Mouse (Mus musculus) lung, postnatal 4 days (tissue): ENCODE measurements around the gene Igfbp3.
"Not testable (repeated sequence)": the region's sequence is repeated elsewhere in the genome, so short reads cannot be mapped to it uniquely, and the experiment has no call there.

Source experiments
- DNase-seq, 2 experiments: peaks; one replicate each; pipeline ENCODE4 v3.0.0; 2021

Gene Igfbp3

DNA sequence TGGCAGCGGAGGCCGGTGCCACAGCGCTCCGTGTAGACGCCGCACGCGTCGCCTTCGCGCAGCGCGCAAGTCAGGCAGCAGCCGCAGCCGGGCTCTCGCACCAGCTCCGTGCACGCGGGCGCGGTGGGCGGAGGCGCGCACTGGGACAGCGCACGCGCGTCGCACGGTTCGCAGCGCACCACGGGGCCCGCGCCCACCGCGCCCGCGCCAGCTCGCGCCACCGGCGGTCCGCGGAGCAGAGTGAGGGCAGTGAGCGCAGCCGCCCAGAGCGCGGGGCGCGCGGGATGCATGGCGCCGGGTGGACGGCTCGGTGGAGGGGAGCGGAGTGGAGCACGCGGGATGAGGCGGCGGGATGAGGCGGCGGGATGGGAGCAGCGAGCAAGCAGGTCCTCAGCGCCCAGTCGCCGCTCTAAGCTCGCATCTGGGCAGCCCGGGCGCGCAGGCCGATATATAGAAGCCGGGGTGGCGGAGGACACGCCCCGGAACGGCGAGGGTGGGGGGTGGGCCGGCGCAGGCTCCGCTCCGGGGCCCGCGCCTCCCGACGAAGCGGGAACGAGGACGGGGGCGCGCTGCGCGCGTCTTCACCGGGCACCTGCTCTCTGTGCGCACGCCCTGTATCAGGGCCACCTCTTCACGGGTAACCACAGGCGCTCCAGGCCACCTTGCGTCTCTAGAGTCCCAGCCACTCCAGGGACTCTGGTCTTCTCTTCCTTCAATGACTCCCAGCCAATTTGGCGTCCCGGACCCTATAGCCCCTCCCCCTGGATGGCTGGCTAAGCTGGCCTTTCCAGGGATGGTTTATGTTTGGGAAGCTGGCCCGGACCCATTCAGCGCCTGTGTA is at the start of gene Igfbp3:
Gene Igfbp3 (minus strand): TSS at position 423 of the 841 bp plus-strand sequence.
- DNase-seq = peak; percentile 43 to 74

DNA sequence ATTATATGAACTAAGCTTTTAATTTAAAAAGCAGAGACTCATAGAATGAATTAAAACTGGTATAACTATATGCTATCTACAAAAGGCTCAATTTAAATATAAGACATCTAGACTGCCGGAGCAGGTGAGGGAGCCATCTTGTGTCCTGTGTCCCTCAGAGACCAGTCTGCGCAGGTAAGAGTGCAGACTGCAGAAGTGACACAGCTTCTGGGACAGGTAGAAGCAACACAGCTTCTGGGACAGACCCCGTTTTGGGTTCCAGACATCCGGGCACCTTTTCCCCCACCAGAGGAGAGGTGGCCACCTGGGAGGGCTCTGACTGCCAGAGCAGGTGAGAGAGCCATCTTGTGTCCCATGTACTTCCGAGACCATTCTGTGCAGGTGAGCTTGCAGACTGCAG is 37.1 kb upstream of the Igfbp3 start:
- no peak for DNase-seq

DNA sequence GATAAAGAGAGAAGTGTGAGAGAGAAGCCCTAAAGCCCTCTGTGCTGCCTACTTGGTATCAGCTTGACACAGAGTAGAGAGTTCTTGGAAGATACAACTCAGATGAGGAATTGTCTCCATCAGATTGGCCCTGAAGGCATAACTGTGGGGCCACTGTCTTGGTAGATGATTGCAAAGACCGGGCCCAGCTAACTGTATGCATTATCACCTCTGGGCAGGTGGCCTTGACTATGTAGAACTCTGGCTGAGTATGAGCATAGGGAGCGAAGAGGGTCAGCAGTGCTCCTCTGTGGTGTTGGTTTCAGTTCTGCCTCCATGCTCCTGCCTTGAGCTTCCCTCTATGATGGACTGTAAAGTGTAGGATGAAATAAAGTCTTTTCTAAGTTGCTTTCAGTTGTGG is 36.7 kb upstream of the Igfbp3 start:
- DNase-seq = no peak

DNA sequence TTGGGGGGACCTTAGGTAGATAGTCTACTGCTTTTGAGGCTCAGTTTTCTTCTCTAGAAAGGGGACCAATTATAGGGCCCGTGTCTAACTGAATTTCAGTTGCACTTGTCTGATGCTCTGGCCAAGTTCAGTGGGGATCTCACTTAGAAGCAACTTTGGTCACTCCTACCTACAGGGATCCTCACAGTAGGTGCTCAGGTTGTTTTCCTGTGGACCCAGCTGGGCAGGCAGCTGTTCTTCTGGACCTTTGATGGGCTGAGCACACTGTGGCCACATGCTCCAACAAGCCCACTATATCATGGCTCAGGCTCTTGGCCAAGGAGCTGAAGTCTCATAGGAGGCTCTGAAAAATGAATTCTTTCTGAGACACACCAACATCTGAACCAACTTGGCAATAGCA is 31.1 kb upstream of the Igfbp3 start:
- no peak for DNase-seq

DNA sequence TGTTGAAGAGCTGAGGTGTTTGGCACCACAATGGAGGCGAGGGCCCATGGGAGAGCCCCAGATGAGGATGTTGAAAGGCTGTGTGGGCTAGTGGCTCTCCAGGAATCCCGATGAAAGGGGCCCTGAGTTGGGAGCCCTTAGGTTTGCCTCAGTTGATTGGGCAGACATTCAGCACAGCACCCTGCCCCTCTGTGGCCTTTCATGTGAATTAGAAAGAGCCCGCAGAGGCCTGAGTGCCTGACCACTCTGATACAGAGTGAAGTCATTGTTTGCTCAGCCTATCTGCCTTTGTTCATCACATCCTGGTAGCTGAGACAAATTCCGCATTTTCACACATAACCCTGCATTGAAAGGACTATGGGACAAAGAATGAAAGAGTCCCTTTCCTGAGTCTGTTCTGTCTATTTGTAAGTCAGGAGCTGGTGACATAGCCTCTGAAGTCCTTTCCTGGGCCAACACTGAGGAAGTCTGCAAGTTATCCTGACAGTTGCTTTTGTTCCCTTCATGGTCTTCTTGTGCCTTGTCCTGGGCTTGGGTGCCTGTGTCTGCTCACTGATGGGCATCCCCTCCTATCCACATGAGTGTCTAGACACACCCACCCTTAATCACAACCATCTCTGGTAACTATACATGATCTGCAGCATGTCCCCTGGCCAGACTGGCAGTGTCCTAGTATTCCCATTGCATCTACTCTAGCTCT is 25.5 kb upstream of the Igfbp3 start:
- no peak for DNase-seq

DNA sequence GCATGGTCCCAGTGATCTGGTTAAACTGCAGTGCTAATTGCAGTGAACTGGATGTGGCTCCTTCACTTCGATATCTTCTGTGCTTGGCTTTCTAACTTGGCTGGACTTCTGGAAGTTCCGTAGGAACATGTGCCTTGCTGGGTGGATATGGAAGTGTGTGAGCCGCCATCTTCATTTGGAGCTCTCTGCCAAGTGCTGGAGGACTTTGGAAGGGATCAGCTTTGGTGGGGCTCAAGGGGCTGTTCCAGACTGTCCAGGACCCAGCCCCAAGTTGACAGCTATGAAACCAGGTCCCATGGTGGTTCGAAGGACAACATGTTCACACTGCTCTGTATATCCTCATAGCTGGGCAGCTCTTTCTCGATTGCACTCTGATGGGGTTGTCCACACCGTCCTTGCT is 24.8 kb upstream of the Igfbp3 start:
- DNase-seq = no peak

DNA sequence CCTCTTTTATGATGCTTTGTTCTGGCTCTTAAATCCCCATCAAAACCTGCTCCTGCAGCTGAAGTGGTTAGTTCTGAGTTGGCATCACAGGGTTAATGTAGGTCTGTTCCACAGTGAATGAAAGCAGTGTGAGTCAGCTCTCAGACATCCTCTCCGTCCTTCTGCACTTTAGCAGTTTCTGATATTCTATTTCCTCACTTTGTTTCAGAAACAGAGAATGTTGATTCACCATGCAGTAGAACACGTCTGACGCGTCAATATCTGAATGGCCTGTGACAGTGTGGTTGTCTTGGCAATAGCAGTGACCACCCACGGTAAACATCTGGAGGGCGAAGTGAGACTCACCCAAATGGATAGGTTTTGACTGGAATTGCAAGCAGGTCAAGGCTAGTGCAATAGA is 24.0 kb upstream of the Igfbp3 start:
- DNase-seq = no peak

DNA sequence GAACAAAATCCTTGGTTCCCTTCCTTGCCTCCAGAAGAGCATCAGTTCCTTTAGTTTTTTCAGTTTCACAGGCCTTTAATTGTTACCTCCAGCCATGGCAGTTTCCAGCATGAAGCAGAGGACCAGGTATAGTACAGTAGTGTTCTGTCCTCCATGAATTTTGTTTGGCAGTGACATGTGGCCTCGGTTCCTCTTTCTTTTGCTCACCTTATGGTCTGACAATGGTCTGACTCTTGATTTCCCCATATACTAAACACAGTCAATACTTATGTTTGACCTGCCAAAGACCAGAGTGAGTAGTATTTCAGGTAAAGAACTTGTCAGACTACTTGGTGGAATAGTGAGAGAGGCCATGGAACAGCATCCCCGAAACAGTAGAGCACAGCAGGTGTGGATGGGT is 23.0 kb upstream of the Igfbp3 start:
- DNase-seq = no peak

DNA sequence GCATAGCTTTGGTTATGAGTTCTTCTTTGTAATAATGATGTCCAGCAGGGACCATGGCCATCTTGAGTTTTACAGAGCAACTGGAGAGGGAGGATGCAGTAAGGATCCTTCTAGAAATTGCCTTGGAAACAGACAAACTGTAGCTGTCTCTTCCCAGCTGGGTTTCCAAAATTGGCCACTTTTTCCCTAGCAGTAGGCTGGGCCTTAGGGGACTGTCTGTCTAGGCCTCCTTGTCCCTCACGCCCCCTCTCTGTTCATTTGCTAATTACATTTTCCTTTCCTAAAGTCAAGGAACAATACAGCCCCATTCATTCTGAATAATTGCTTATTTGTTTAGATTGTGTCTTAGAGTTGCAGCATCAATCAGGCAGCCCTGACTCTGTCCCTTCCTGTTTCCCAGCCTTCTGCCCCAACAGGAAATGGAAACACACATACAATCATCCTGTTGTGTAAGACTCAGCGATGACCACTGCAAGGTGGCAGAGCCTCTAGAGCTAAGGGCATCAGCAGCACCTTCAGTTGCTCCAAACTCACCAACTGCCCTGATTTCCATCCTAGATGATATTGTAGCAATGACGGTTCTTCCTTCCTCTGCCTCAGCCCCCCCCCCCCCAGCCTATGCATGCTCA is 21.4 kb upstream of the Igfbp3 start:
- DNase-seq = no peak

DNA sequence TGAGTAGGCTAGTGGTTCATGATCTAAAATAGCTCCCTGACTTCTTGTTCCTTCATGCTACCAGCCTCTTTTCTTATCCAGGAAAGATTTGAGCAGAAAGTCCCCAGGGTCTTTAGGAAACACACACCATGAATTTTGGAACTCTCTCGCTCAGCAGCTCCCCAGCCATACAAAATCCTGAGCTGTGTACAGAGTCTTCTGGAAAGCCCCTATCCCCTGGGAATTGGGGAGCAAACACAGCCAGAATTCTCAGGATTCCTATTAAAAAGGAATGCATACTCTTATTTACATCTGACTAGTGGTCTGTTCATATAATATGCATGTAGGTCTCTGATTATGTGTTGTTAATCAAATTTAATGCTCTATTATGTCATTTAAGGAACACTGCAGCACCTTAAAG is 20.7 kb upstream of the Igfbp3 start:
- no peak for DNase-seq

DNA sequence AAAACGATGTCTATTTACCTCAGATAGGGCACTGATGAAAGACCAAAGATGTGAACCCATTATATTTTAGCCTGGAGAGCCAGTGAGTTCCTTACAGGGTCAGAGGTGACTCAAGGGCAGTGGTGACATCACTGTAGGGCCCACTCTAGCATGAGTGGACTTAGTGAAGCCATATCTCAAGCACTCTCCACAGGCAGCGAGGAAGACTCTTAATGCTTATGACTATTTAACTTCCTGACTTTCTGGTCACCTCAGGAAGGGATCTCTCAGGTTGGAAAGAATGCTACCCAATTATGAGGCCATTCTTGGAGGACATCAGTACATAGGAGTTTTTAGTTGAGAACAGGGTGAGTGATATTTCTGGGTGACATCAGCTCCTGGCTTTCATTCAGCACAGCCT is 19.6 kb upstream of the Igfbp3 start:
- no peak for DNase-seq

DNA sequence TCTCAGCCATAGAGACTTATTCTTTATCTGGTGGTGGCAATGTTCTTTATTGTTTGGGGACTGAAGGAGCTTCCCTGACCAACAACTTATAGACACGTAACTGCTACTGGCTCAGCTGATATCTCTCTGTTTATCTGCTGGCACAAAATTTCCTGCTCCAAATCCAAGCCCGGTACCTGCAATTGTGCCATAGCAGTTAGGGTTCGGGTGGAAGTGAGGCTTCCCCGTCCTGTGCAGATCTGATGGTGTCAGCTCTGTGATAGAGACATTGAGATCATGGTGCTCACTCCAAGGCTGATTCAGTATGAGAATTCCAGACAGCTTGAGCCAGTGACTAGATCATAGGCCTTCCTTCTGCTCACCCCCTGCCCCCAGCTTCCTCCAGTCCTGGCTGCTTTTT is 18.2 kb upstream of the Igfbp3 start:
- no peak for DNase-seq

DNA sequence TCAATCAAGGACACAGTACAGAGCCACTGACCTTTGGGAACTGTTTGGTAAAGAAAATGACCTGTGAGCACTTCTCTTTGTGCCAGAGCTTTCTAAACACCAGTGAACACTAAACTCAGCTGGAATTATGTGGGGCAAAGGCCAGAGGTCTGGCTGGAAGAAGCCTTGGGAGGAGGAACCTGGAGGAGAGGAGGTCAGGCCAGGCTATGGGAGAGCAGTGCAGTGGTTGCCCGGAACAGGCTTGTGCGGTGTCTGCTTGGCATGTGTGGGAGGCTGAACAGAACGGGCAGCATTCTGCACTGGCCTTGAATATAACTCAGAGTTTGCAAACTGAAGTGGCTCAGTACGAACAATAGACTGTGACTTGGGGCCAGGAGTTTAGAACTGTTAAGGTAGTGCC is 16.3 kb upstream of the Igfbp3 start:
- DNase-seq = no peak

DNA sequence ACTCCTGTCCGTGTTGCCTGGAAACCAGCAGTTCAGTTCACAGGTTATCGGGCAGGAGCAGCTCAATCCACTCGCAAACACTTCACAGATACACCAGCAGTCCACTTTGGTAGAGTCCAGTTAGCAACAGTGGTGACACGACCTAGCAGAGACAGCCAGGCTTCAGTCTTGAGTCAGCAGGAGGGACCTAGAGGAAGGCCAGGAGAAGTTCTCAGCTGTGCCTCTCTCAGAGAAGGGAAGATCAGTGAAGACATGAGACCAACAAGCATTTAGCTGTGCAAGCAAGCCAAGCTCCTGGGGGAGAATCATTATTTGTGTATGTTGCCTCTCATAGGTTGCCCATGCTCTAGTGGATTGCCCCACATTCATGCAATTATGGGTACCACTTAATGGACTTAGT is 14.4 kb upstream of the Igfbp3 start:
- DNase-seq = no peak

DNA sequence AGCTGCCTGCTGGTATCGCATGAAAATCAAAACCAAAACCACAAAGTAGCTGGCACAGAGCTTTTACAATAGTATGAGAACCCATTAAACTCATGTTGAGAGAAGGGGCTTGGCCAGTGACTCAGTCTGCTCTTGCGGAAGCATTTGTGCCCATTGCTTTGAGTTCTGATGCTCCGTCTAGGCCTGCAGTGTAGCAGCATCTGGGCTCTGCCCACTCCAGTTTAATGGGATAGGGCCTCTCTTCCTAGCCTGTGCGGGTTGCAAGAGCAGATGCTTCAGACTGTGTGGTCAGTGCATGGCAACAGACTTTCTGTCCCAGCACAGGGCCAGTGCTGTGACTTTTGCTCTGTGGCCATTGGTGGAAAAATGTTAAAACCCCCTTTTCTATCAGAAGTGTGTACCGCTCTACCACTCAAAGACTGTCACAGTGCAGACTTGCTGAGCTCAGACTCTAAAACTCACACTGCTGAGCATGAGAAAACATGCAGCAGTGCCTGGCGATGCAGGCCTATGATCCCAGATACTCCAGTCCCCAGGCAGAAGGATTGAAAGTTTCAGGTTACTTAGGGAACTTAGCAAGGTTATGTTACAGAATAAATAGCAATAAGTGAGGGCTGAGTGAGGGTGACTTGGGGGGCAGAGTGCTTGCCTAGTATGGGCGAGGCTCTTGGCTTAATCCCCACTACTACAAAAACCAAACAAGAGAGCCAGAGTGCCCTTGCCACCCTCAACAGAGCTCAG is 13.3 kb upstream of the Igfbp3 start:
- DNase-seq = peak in 1 of 2 experiments; percentile 39

DNA sequence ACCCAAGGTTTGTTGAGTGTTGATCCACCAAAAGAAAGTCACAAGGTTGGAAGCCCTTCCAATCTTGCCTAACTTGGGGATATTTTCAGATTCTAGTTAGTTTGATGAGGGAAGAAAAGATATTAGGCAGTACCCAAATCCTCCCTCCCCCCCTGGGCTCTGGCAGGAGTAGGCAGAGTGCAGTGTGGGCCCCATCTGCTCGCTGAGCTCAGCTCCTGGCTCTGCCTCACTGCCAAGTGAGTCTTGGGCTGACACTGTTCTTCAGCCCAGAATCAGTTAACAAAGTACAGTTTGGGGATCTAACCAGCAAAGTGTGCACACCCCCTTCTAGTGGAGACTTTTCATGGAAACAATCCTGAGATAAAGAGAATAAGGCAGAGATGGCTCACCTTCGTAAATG is 12.5 kb upstream of the Igfbp3 start:
- DNase-seq = no peak

DNA sequence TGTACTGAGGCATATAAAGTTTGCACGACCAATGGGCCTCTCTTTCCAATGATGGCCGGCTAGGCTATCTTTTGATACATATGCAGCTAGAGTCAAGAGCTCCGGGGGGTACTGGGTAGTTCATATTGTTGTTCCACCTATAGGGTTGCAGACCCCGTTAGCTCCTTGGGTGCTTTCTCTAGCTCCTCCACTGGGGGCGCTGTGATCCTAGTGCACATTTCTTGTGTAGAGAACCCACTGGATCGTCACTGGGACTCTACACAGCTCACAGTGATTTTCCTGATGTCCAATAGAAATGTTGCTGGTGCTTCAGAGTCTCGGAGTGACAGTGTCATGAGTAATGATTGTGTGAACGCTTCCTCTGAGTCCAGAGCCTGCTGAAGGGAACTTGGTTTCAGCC is 8.1 kb upstream of the Igfbp3 start:
- not testable (repeated sequence) for DNase-seq

DNA sequence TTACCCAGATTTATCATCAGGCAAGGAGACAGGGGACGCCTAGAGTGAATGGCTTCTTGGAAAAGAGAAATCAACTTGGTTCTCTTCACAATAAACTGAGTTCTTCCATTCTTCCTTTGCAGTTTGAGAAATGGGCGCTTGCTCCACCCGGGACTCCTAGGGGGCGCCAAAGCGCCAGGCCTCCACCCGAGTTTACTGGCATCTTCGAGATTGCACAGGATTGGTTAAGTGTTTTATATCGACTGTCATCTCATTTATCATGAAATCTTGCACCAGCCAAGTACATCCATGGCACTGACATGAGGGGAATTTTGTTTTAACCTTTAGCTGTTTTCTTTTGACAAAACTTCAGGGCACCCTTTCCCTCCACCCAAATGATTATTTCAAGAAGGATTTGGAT is 2.0 kb upstream of the Igfbp3 start:
- DNase-seq = peak; percentile 65 to 66

DNA sequence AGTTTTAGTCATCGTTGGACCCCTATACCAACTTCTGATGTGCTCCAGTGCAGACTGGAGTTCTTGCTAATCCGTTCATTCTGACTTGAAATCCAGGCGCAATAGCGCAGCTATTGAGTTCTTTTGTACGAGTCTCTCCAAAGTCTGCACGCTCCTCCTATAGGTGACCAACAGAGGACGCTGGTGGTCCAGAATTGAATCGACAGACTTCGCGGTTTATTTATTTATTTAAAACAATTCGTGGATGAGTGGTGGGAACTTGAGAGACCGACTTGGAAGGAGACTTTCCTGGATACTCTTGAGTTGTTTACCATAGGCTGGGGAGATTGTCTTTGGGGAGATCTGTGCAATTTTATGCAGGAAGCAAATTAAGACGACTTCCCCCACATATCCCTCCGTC is 1.0 kb upstream of the Igfbp3 start:
- peak; percentile 33 to 62 for DNase-seq

DNA sequence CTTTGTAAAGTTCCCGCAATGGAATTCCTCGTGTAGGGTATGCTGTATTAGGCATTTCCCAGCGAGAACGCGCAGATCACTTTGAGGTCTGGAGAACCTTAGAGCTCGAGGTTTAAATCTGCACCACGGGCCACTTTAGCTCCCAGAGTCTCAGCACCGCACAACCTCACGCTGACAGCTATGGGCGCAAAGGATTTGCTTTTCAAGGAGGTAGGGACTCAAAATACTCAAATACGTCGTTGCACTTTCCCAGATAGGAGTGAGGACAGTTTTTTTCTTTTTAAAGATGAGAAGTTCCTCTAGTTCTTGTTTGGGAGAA is 578 bp upstream of the Igfbp3 start:
- no peak for DNase-seq

DNA sequence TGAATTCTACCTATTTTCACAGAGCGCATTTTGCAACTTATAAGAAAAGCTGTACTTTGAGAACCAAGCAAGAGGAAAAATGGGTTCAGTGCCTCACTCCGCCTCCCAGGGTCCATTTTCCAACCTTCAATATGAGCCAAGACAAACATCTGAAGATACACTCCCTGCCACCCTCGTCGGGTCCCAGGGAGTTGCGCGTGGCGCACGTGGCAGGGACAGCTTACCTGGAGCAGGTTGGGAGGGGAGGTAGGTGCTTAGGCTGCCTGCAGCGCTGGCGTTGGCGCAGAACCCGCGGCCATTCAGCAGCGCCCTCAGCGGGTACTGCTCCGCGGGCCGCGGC is 592 bp downstream of the Igfbp3 start:
- no peak for DNase-seq

DNA sequence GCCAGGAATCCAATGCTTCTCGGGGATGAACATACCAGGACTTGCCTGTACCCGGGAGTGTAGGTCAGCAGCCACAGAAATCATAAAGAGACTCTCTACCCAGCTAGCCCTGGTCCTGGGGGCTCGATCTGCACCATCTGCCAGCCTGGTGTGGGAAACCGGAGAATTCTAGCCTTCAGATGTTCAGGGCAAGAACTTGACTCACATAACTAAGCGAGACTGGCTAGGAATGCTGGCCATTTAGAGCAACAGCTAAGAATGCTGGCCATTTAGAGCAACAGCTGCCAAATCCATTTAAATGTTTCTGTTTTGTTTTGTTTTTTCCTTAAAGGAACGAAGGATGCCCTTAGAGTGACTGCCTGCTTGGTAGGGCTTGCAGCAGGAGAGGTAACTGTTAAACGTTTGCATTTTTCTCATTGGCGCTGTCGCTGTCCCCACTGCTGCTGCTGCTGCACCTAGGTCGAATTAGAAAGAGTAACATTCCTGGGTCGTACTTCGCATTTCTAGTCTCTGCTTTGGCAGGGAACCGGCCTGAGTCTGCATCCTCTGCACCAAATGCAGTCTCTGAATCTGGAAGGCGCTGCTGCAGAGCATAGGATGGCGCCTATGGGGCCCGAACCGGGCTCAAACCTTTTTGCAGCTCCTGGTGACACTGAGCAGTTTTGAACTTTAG is 1.5 kb downstream of the Igfbp3 start:
- DNase-seq = no peak

DNA sequence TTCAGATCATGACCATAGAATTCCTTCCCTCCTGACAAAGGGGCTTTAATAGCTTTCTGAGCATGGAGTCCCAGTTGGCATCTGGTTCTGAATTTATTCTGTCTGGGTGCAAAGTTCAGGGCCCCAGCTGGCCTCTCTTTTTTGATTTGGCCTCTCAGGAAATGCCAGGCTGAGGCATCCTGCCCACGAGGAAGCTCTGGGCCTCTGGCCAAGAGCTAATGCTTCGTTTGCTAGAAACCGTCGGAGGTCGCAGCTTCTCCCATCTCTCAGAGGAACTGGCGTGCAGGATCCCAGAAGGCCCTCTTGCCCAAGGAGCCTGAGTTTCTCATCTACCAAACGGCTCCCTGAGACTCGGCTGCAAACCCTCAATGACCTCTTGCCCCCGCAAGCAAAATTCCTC is 2.5 kb downstream of the Igfbp3 start:
- DNase-seq = peak; percentile 15 to 41
